Mouse (Mus musculus) 3T3-L1 (cell line): Measurements from ENCODE around the gene Cdk2ap2.
"Not testable (repeated sequence)": the region's sequence is repeated elsewhere in the genome, so short reads cannot be mapped to it uniquely, and the experiment has no call there.

Experiments used
- DNase-seq: peaks from one replicate; pipeline ENCODE4 v3.0.0-alpha.2; 2015; ENCODE audit warnings: low read depth, low spot score

Cdk2ap2 gene

GRCm38 (mm10) chr19:4066877-4067276 lies 30.1 kb upstream of the Cdk2ap2 start:
- no peak for DNase-seq

- not testable (repeated sequence) for DNase-seq
These were observed 28.7 kb upstream of the Cdk2ap2 start for GRCm38 (mm10) chr19:4068242-4068641.

- DNase-seq: no peak
These were observed 28.1 kb upstream of the Cdk2ap2 start for GRCm38 (mm10) chr19:4068717-4069410.

- DNase-seq: no peak
These were observed 26.7 kb upstream of the Cdk2ap2 start for GRCm38 (mm10) chr19:4070311-4070710.

GRCm38 (mm10) chr19:4070756-4071155 lies 26.2 kb upstream of the Cdk2ap2 start:
- DNase-seq: no peak

- no peak for DNase-seq
These were observed 25.6 kb upstream of the Cdk2ap2 start for GRCm38 (mm10) chr19:4071406-4071805.

- no peak for DNase-seq
These were observed 24.1 kb upstream of the Cdk2ap2 start for GRCm38 (mm10) chr19:4072706-4073424.

- no peak for DNase-seq
These were observed 21.5 kb upstream of the Cdk2ap2 start for GRCm38 (mm10) chr19:4075531-4075930.

- no peak for DNase-seq
These were observed 17.4 kb upstream of the Cdk2ap2 start for GRCm38 (mm10) chr19:4079594-4079993.

- DNase-seq: no peak
These were observed 16.4 kb upstream of the Cdk2ap2 start for GRCm38 (mm10) chr19:4080511-4081009.

- no peak for DNase-seq
These were observed 15.6 kb upstream of the Cdk2ap2 start, which contains the start of gene Cabp2 for GRCm38 (mm10) chr19:4081394-4081793. TSS of gene Cabp2 (plus strand) at chr19:4081578.

GRCm38 (mm10) chr19:4082219-4082965 lies 14.6 kb upstream of the Cdk2ap2 start:
- DNase-seq: no peak

GRCm38 (mm10) chr19:4083316-4083715 lies 13.7 kb upstream of the Cdk2ap2 start:
- no peak for DNase-seq

GRCm38 (mm10) chr19:4083826-4084225 lies 13.2 kb upstream of the Cdk2ap2 start:
- DNase-seq: no peak

GRCm38 (mm10) chr19:4084984-4085383 lies 12.0 kb upstream of the Cdk2ap2 start:
- peak; percentile 60 for DNase-seq

GRCm38 (mm10) chr19:4086156-4086555 lies 10.8 kb upstream of the Cdk2ap2 start:
- no peak for DNase-seq

GRCm38 (mm10) chr19:4087090-4087489 lies 9.9 kb upstream of the Cdk2ap2 start:
- peak; percentile 97 for DNase-seq

- DNase-seq: no peak
These were observed 8.8 kb upstream of the Cdk2ap2 start for GRCm38 (mm10) chr19:4088146-4088545.

- no peak for DNase-seq
These were observed 7.9 kb upstream of the Cdk2ap2 start for GRCm38 (mm10) chr19:4089128-4089527.

- peak; percentile 60 for DNase-seq
These were observed 6.5 kb upstream of the Cdk2ap2 start for GRCm38 (mm10) chr19:4090446-4090845.

- DNase-seq: peak; percentile 65
These were observed 5.6 kb upstream of the Cdk2ap2 start for GRCm38 (mm10) chr19:4091383-4091782.

GRCm38 (mm10) chr19:4092750-4093149 lies 4.2 kb upstream of the Cdk2ap2 start:
- peak; percentile 29 for DNase-seq
